Mouse (Mus musculus) frontal cortex, postnatal 36 days (tissue): Measurements from ENCODE around the gene Rabgap1.

Experiments used
- DNase-seq, 2 experiments: peaks; one replicate each; pipeline ENCODE4 v3.0.0; 2022; ENCODE audit warnings: low spot score in 2 of 2

Rabgap1 gene

GRCm38 (mm10) chr2:37511134-37511901 lies 68.2 kb downstream of the Rabgap1 start:
- no peak for DNase-seq

GRCm38 (mm10) chr2:37516030-37516710 lies 73.1 kb downstream of the Rabgap1 start, which contains the start of gene Gpr21:
TSS of gene Gpr21 (plus strand) at chr2:37516332.
- DNase-seq, result no peak

GRCm38 (mm10) chr2:37516922-37517462 lies 73.9 kb downstream of the Rabgap1 start:
- no peak for DNase-seq

GRCm38 (mm10) chr2:37518561-37519285 lies 75.6 kb downstream of the Rabgap1 start:
- no peak for DNase-seq

GRCm38 (mm10) chr2:37519286-37519640 lies 76.2 kb downstream of the Rabgap1 start:
- no peak for DNase-seq

- no peak for DNase-seq
Observed at GRCm38 (mm10) chr2:37527587-37527986, 84.5 kb downstream of the Rabgap1 start.

GRCm38 (mm10) chr2:37529397-37529796 lies 86.3 kb downstream of the Rabgap1 start:
- no peak for DNase-seq

- DNase-seq, result no peak
Observed at GRCm38 (mm10) chr2:37530766-37531165, 87.7 kb downstream of the Rabgap1 start.

- DNase-seq, result no peak
Observed at GRCm38 (mm10) chr2:37531639-37532038, 88.6 kb downstream of the Rabgap1 start.

GRCm38 (mm10) chr2:37549346-37550012 lies 106.4 kb downstream of the Rabgap1 start:
- no peak for DNase-seq

- no peak for DNase-seq
Observed at GRCm38 (mm10) chr2:37556366-37556765, 113.3 kb downstream of the Rabgap1 start.

- DNase-seq, result no peak
Observed at GRCm38 (mm10) chr2:37565579-37565978, 122.5 kb downstream of the Rabgap1 start.

GRCm38 (mm10) chr2:37566035-37566434 lies 123.0 kb downstream of the Rabgap1 start:
- DNase-seq, result no peak

- no peak for DNase-seq
Observed at GRCm38 (mm10) chr2:37569888-37570287, 126.8 kb downstream of the Rabgap1 start.

GRCm38 (mm10) chr2:37570703-37571102 lies 127.6 kb downstream of the Rabgap1 start:
- DNase-seq, result no peak

GRCm38 (mm10) chr2:37572141-37572540 lies 129.1 kb downstream of the Rabgap1 start:
- no peak for DNase-seq

- no peak for DNase-seq
Observed at GRCm38 (mm10) chr2:37576661-37577060, 133.6 kb downstream of the Rabgap1 start.

GRCm38 (mm10) chr2:37578185-37578584 lies 135.1 kb downstream of the Rabgap1 start:
- no peak for DNase-seq

GRCm38 (mm10) chr2:37587919-37588318 lies 144.8 kb downstream of the Rabgap1 start:
- DNase-seq, result no peak
